Mouse (Mus musculus) gastrocnemius, adult 2 months (tissue): ENCODE data around the gene Ppm1b. TPM values are rescaled to one million over a fixed set of nuclear protein-coding genes. Genes with fewer than 3 reads are reported as not detected.

Source experiments
- DNase-seq: peaks from one replicate; pipeline ENCODE4 v3.0.0; 2022
- H3K27ac ChIP-seq: fragments of 200-600 bp; 2 replicates; pipeline ENCODE4 v1.8.1; 2022; ENCODE audit warnings: mild to moderate bottlenecking
- H3K4me3 ChIP-seq: fragments of 200-600 bp; 2 replicates; pipeline ENCODE4 v1.8.1; 2022; ENCODE audit warnings: mild to moderate bottlenecking, moderate library complexity
- CTCF ChIP-seq: fragments of 200-600 bp; IDR thresholded peaks from 2 replicates; pipeline ENCODE4 v1.8.1; 2022; ENCODE audit warnings: antibody characterized with exemption, mild to moderate bottlenecking, moderate library complexity
- intact Hi-C: fragments of 180-260 bp; cut with DNase I; formaldehyde crosslinking; loops from one replicate; pipeline ENCODE4 v1.15.1; 2025
- total RNA-seq, 2 experiments: library from RNA; stranded (reverse); gene quantifications; 2 replicates each; pipeline ENCODE4 v1.2.3; 2021

The Ppm1b gene
- total RNA-seq, 2 experiments from 2014 or later: 165 to 223 TPM

- Histone ChIP-seq H3K4me3 (no peak overlapping the region), H3K27ac (no peak overlapping the region)
- intact Hi-C loops: no loop called here
- TF ChIP-seq CTCF: no peak
- DNase-seq: no peak
These were observed 76.5 kb downstream of the Ppm1b start for GRCm38 (mm10) chr17:85033087-85033486.

DNA sequence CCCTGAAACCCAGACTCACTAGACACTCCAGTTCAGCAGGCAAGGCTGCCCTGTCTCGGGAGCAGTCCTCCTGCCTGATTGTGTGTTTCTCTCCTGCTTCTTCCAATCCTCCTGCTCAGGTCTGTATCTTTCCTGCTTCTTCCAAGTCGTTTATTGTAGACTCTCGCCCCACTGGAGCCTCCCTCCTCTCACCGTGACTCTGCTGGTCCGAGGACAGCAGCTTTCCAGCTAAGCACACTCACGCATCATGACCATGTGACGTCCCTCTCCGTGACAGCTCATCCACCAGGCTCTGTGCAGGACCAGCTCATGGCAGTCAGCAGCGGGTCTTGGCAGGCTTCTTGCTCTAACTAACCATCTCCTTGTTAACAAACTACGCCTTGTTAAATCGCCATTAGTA, 77.5 kb downstream of the Ppm1b start:
- DNase-seq: no peak
- Histone ChIP-seq H3K4me3 (no peak overlapping the region), H3K27ac (no peak overlapping the region)
- intact Hi-C loops: no loop called here
- TF ChIP-seq CTCF: no peak

GRCm38 (mm10) chr17:85037855-85038254, 81.3 kb downstream of the Ppm1b start:
- intact Hi-C loops: no loop called here
- no peak overlapping the region for H3K4me3 ChIP-seq
- DNase-seq: no peak
- H3K27ac ChIP-seq: no peak overlapping the region
- no peak for TF ChIP-seq CTCF

GRCm38 (mm10) chr17:85038311-85038710, 81.8 kb downstream of the Ppm1b start:
- TF ChIP-seq CTCF: no peak
- no peak overlapping the region for H3K27ac ChIP-seq
- no peak overlapping the region for H3K4me3 ChIP-seq
- no peak for DNase-seq
- intact Hi-C loops: no loop called here

GRCm38 (mm10) chr17:85038761-85039160, 82.2 kb downstream of the Ppm1b start:
- no peak for DNase-seq
- no peak for TF ChIP-seq CTCF
- H3K4me3 ChIP-seq: no peak overlapping the region
- intact Hi-C loops: no loop called here
- no peak overlapping the region for H3K27ac ChIP-seq

GRCm38 (mm10) chr17:85040913-85041312, 84.4 kb downstream of the Ppm1b start:
- H3K4me3 ChIP-seq: no peak overlapping the region
- no peak overlapping the region for H3K27ac ChIP-seq
- intact Hi-C loops: no loop called here
- TF ChIP-seq CTCF: no peak
- DNase-seq: no peak

DNA sequence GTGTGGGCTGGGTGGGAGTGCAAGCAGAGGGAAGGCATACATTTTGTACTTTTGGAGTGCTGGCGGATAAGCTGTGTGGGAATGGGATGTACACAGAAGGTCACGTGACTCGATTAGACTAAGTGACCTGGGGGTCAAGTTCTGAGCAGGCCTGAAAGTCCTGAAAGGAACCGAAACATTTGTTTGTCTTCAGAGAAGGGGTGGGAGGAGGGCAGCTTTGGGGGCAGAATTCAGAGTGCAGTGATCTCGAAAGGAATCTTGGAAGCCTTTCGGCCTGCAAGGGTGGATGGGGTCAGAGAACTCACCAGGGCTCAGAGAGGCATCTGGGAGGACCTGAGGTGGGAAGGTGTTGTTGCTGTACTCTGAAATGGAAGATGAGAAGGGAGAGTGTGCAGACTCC, 85.9 kb downstream of the Ppm1b start:
- TF ChIP-seq CTCF: no peak
- no peak for DNase-seq
- no peak overlapping the region for H3K27ac ChIP-seq
- no peak overlapping the region for H3K4me3 ChIP-seq
- intact Hi-C loops: no loop called here

GRCm38 (mm10) chr17:85043404-85043816, 86.9 kb downstream of the Ppm1b start:
- no peak for TF ChIP-seq CTCF
- Histone ChIP-seq H3K4me3 (no peak overlapping the region), H3K27ac (no peak overlapping the region)
- DNase-seq: no peak
- intact Hi-C loops: no loop called here

GRCm38 (mm10) chr17:85044466-85044865, 87.9 kb downstream of the Ppm1b start:
- Histone ChIP-seq H3K4me3 (no peak overlapping the region), H3K27ac (no peak overlapping the region)
- DNase-seq: no peak
- intact Hi-C loops: no loop called here
- no peak for TF ChIP-seq CTCF

- Histone ChIP-seq H3K27ac (no peak overlapping the region), H3K4me3 (no peak overlapping the region)
- DNase-seq: no peak
- TF ChIP-seq CTCF: peak; percentile 1; the same call in 1 of the 2 replicates
- intact Hi-C loops: no loop called here
These were observed 88.6 kb downstream of the Ppm1b start for GRCm38 (mm10) chr17:85045160-85045559.

DNA sequence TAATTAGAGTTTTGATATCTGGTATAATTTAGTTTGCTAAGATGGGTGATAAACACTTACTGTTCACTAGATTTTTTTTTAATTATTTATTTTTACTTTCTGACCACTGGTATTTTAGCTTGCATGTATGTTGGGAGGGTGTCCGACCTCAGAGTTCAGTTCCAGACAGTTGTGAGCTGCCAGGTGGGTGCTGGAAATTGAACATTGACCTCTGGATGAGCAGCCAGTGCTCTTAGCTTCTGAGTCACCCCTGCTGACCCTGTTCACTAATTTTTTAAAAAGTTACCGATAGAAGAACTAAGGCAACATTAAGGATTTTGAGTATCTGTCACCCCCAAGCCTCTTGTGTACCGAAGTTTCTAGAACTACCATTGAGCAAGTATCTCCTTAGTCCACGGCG, 91.8 kb downstream of the Ppm1b start:
- no peak for TF ChIP-seq CTCF
- Histone ChIP-seq H3K4me3 (no peak overlapping the region), H3K27ac (no peak overlapping the region)
- intact Hi-C loops: no loop called here
- DNase-seq: no peak

- no peak for TF ChIP-seq CTCF
- intact Hi-C loops: no loop called here
- no peak overlapping the region for H3K27ac ChIP-seq
- DNase-seq: no peak
- H3K4me3 ChIP-seq: no peak overlapping the region
These were observed 101.7 kb downstream of the Ppm1b start for GRCm38 (mm10) chr17:85058276-85058675.

GRCm38 (mm10) chr17:85059136-85059535, 102.6 kb downstream of the Ppm1b start:
- H3K4me3 ChIP-seq: no peak overlapping the region
- H3K27ac ChIP-seq: no peak overlapping the region
- intact Hi-C loops: no loop called here
- TF ChIP-seq CTCF: no peak
- no peak for DNase-seq

- no peak overlapping the region for H3K27ac ChIP-seq
- TF ChIP-seq CTCF: no peak
- DNase-seq: no peak
- no peak overlapping the region for H3K4me3 ChIP-seq
- intact Hi-C loops: no loop called here
These were observed 107.0 kb downstream of the Ppm1b start for GRCm38 (mm10) chr17:85063560-85063959.

- Histone ChIP-seq H3K4me3 (no peak overlapping the region), H3K27ac (no peak overlapping the region)
- intact Hi-C loops: no loop called here
- TF ChIP-seq CTCF: no peak
- no peak for DNase-seq
These were observed 110.8 kb downstream of the Ppm1b start for GRCm38 (mm10) chr17:85067331-85067730.
